Mouse (Mus musculus): Measurements from ENCODE around the gene Ecel1. TPM values are rescaled to one million over a fixed set of nuclear protein-coding genes. Genes with fewer than 3 reads are reported as not detected.
A peak's percentile ranks its signal among the peaks of the same experiment; 100 is the strongest.

Gene Ecel1
- total RNA-seq, 2 experiments from 2014 or later: not detected

DNA sequence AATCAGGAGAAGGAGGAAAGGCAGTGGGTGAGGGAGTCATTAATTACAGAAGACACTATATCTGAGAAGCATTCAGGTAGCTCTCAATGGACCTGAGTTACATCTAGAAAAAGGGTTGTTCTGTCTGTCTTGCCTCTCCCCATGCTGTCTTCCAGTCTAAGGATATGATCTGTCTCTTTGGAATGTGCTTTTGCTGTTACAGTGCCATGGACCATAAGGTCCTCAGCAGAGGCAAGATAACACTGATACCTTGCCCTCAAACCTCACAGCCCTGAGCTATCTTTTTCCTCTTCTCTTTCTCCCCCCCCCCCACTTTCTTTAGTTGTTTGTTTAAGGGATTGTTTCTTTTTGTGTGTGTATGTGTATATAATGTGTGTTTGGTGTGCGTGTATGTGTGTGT lies 41.5 kb downstream of the Ecel1 start:
- no peak for DNase-seq

DNA sequence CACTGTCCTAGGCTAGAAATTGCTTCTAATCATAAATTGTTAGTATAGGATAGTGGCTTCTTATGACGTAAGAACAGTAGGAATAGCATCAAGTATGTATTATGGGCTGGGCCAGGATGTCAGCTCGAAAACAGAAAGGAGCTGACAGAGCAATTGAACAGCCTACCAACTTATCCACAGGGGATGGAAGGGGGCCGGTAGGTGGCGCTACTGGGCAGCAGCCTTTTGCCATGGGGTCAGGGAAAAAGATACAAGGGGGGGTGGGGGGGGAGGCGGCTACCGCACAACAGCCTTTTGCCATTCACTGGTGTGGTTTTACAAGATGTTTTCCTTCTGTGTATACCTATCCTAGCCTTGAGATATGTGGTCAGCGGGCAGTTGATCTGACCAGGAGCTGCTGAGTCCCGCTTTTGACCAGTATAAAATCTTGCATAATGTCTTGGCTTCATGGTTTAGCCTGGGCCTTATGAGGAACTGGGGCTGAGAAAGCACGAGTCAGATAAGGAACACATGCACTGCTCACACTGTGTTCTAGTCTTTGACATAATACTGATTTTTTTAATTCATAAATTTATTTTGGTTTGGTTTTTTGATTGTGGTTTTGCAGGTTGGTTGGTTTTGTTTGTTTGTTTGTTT lies 44.5 kb downstream of the Ecel1 start:
- intact Hi-C loops (cut with DNase I; ENCODE audit: low total_unique reads): no loop called here
- peak; percentile 52 for DNase-seq

More for the DNA sequence above, 41.5 kb downstream of the Ecel1 start:
- intact Hi-C loops (cut with DNase I; ENCODE audit: low total_unique reads): no loop called here

DNA sequence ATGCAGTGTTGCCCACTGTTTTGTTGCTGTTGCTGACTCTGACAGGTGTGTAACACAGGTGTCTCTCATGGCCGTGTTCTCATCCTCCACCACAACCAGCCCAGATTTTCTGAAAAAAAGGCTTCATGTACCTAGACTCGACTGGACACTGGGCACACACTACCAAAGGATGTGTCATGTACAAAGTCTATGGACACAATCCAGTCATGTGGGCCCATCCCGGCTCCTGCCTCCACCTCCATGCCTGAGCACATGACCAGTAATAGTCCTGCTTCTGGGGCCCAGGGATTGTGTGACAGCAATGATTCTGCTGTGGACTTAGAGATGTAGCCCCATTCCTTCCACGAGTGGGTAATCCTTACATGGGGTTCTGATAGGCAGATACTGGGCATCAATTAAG lies 47.8 kb downstream of the Ecel1 start:
- no peak for DNase-seq
- intact Hi-C loops (cut with DNase I; ENCODE audit: low total_unique reads): no loop called here

DNA sequence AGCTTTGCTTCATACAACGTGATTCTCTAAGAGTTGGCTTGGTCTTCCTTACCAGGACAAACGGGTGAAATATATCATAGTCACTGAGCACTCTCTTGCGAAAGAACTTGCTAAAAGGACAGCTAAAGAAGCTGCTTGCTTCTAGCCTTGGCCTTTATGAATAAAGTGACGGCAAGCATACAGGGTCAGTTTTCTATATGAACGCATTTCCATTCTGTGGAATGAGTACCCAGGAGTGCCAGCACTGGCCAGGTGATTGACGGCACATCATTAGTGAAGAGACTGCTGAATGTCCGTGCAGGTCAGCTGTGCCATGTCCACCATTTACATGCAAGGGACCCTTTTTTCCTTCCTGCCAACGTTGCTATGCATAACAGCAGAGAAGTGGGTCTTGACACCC lies 49.8 kb downstream of the Ecel1 start:
- no peak for DNase-seq
- intact Hi-C loops (cut with DNase I; ENCODE audit: low total_unique reads): no loop called here

DNA sequence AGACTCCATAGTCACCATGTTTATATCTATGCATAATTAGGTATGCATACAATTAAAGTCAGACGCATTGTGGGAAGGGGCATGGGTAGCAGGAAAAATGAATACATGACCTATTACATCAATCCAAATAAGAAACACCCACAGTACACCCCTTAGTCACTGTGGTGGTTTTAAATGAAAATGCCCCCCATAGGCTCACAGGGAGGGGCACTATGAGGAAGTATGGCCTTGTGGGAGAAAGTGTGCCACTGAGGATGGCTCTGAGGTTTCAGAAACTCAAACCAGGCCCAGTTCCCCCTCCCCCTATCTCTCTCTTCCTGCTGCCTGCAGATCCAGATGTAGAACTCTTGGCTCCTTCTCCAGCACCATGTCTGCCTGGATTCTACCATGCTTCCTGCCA lies 52.4 kb downstream of the Ecel1 start:
- intact Hi-C loops (cut with DNase I; ENCODE audit: low total_unique reads): no loop called here
- DNase-seq: no peak

DNA sequence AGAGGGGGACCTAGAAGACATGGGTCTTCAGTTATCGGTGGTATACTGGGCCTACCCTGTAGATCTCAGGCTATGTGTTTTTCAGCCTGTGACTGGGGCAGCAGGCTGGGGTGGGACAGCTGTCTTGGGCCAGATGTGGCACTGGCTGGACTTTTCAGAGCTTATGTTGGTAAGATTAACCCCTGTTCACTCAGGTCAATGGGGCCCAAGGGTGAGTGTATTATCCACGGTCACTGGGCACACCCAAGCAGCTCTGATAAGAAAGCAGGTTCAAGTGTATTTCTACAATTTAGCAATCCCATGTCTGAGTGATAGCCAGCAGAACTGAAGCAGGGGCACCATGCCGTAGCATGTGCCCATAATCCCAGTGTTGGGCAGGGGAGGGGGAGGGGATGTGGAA lies 54.2 kb downstream of the Ecel1 start:
- intact Hi-C loops (cut with DNase I; ENCODE audit: low total_unique reads): no loop called here
- DNase-seq: no peak

DNA sequence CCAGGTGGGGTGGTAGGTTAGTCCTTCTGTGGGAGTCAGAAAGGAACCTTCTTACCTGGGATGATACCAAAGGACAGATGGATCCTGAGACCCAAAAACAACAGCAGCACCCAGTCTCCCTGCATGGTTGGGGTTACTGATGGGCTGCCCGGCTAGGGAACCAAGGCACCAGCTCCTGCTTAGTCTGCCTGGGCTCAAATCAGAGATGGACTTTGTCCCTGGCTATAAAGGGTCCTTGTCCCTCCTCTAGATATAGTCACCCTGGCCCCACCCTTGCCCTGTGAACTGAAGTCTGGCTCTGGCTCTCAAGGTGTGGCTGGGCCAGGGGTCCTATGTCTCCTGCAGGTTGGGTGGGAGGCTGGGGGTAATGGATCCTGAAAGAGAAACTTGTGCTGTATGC lies 54.9 kb downstream of the Ecel1 start, which contains the start of gene Alpi:
TSS of gene Alpi (minus strand) at position 196 of the 400 bp plus-strand sequence.
- intact Hi-C loops (cut with DNase I; ENCODE audit: low total_unique reads): loop anchor here (2.0 kb wide), 1 partner anchor 83 kb away; no protein-coding TSS in a partner anchor
- DNase-seq: no peak

DNA sequence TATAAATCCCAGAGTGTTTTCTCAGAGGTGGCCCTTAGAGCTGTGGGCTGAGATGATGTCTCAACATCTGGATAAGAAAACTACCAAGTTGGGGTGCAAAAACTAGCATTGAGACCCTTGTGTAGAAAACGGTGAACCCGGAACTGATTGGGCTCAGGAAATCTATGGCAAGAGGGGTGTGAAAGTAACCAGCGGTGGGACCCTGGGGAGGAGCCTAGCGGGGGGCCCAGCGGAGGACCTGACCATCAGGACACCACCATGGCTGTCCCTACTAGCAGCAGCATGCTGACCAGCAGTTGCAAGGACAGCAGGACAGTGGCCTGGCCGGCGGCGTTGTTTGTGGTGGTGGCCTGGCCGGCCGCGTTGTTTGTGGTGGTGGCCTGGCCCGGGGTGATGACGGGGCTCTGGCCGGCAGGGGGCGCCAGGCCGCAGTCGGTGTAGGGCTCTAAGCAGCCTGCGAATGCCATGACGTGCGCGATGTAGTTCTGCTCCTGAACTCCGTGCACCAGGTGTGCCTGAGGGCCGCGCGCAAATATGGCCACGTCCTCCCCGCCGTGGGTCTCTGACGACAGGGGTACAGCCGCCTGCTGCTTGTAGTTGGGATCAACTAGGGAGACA lies 57.9 kb downstream of the Ecel1 start:
- intact Hi-C loops (cut with DNase I; ENCODE audit: low total_unique reads): no loop called here
- peak; percentile 72 for DNase-seq

Other genes with a start within 250 kb of the Ecel1 start
- not detected for gene Alppl2, start 66.6 kb downstream of the Ecel1 start, total RNA-seq (2021)
- not detected for gene Alpi, start 54.9 kb downstream of the Ecel1 start, total RNA-seq (2021)
- not detected for gene Akp3, start 31.5 kb downstream of the Ecel1 start, total RNA-seq (2021)
- not detected for gene Prss56, start 26.8 kb upstream of the Ecel1 start, total RNA-seq (2021)
- 1 to 10 TPM; 4.4 to 5.2 TPM for gene Chrnd, start 34.1 kb upstream of the Ecel1 start, total RNA-seq (2021)
- 1 to 10 TPM; 1.5 to 1.7 TPM for gene Chrng, start 48.1 kb upstream of the Ecel1 start, total RNA-seq (2021)
- 10 to 100 TPM; 54.3 to 61.6 TPM for gene Eif4e2, start 57.4 kb upstream of the Ecel1 start, total RNA-seq (2021)
- 10 to 100 TPM in 1 of 2 experiments, 1 to 10 TPM in 1; 5.8 to 14.6 TPM for gene Efhd1, start 107.8 kb upstream of the Ecel1 start, total RNA-seq (2021)
- 10 to 100 TPM; 32.3 to 36.5 TPM for gene Gigyf2, start 170.5 kb upstream of the Ecel1 start, total RNA-seq (2021)
- not detected for gene Kcnj13, start 238.2 kb upstream of the Ecel1 start, total RNA-seq (2021)

Measured in gastrocnemius, postnatal 14 days (tissue).